Mouse (Mus musculus) MEL (cell line): ENCODE measurements around the gene Morn3. TPM values are rescaled to one million over a fixed set of nuclear protein-coding genes. Genes with fewer than 3 reads are reported as not detected.

Experiments used
- DNase-seq: peaks from one replicate; pipeline ENCODE4 v3.0.0; 2011; ENCODE audit warnings: low read depth, low spot score
- H3K27ac ChIP-seq: 2 replicates; pipeline ENCODE4 v1.5.1; 2012; ENCODE audit warnings: low read depth, mild to moderate bottlenecking, control low read depth, low read length, moderate library complexity; ENCODE audit not compliant: control insufficient read depth
- H3K27me3 ChIP-seq, 2 experiments: fragments of 150-350 bp in 1 of 2; sonication (generic) in 1 of 2; 2 replicates each; pipeline ENCODE4 v1.6.1; 2012; ENCODE audit warnings: low read length in 2 of 2, mild to moderate bottlenecking in 2 of 2, improper control_type of control experiment in 1 of 2, moderate library complexity in 1 of 2; ENCODE audit not compliant: insufficient read depth in 2 of 2, control insufficient read depth in 1 of 2
- H3K36me3 ChIP-seq, 2 experiments: 2 replicates each; pipeline ENCODE4 v1.6.1; 2012 to 2014; ENCODE audit warnings: low read length in 2 of 2, improper control_type of control experiment in 1 of 2, inconsistent platforms in 1 of 2, mild to moderate bottlenecking in 1 of 2; ENCODE audit not compliant: insufficient read depth in 2 of 2, control insufficient read depth in 1 of 2
- H3K4me1 ChIP-seq, 2 experiments: fragments of 150-350 bp in 1 of 2; sonication (generic) in 1 of 2; 2 replicates each; pipeline ENCODE4 v1.6.1; 2012; ENCODE audit warnings: low read length in 2 of 2, improper control_type of control experiment in 1 of 2, mild to moderate bottlenecking in 1 of 2; ENCODE audit not compliant: insufficient read depth in 2 of 2, control insufficient read depth in 1 of 2
- H3K4me3 ChIP-seq, 2 experiments: fragments of 150-350 bp in 1 of 2; sonication (generic) in 1 of 2; 2 replicates each; pipeline ENCODE4 v1.5.1; 2012; ENCODE audit warnings: low read depth in 2 of 2, low read length in 2 of 2, mild to moderate bottlenecking in 2 of 2, moderate library complexity in 2 of 2, control low read depth in 1 of 2, improper control_type of control experiment in 1 of 2; ENCODE audit not compliant: control insufficient read depth in 1 of 2, insufficient read depth in 1 of 2
- H3K79me2 ChIP-seq: 2 replicates; pipeline ENCODE4 v1.6.1; 2012; ENCODE audit warnings: mild to moderate bottlenecking, low read length, moderate library complexity; ENCODE audit not compliant: control insufficient read depth, poor library complexity, insufficient read depth
- H3K9ac ChIP-seq: 2 replicates; pipeline ENCODE4 v1.6.1; 2012; ENCODE audit warnings: low read depth, mild to moderate bottlenecking, control low read depth, low read length, moderate library complexity; ENCODE audit not compliant: control insufficient read depth, poor library complexity, severe bottlenecking
- H3K9me3 ChIP-seq: fragments of 150-350 bp; sonication (generic); replicated peaks from 2 replicates; pipeline ENCODE4 v1.6.1; 2012; ENCODE audit warnings: mild to moderate bottlenecking, low read length, improper control_type of control experiment, moderate library complexity; ENCODE audit not compliant: insufficient read depth
- BHLHE40 ChIP-seq: IDR thresholded peaks from 2 replicates; pipeline ENCODE4 v1.6.1; 2012; ENCODE audit warnings: low read depth, mild to moderate bottlenecking, inconsistent platforms, low read length, improper control_type of control experiment, borderline replicate concordance
- CTCF ChIP-seq, 3 experiments: IDR thresholded peaks in 2 of 3; conservative IDR thresholded peaks in 1 of 3; 2 replicates each; pipeline ENCODE4 v1.5.1; 2011 to 2012; ENCODE audit warnings: low read length in 3 of 3, low read depth in 2 of 3, mild to moderate bottlenecking in 2 of 3, improper control_type of control experiment in 1 of 3, inconsistent platforms in 1 of 3, mixed read lengths in 1 of 3, moderate library complexity in 1 of 3; ENCODE audit not compliant: control insufficient read depth in 1 of 3, insufficient read depth in 1 of 3, poor library complexity in 1 of 3, severe bottlenecking in 1 of 3
- E2F4 ChIP-seq: IDR thresholded peaks from 2 replicates; pipeline ENCODE4 v1.6.1; 2011; ENCODE audit warnings: low read depth, low read length, improper control_type of control experiment, borderline replicate concordance
- ETS1 ChIP-seq: IDR thresholded peaks from 2 replicates; pipeline ENCODE4 v1.6.1; 2012; ENCODE audit warnings: low read depth, mild to moderate bottlenecking, inconsistent platforms, low read length, improper control_type of control experiment, moderate library complexity
- GABPA ChIP-seq: IDR thresholded peaks from 2 replicates; pipeline ENCODE4 v1.6.1; 2012; ENCODE audit warnings: low read depth, mild to moderate bottlenecking, inconsistent platforms, low read length, improper control_type of control experiment, moderate library complexity
- GATA1 ChIP-seq: IDR thresholded peaks from 2 replicates; pipeline ENCODE4 v1.6.1; 2011; ENCODE audit warnings: low read depth, low read length, improper control_type of control experiment
- KAT2A ChIP-seq: conservative IDR thresholded peaks from 2 replicates; pipeline ENCODE4 v1.6.1; 2012; ENCODE audit warnings: low read depth, low read length, improper control_type of control experiment, inconsistent platforms
- MAFK ChIP-seq: IDR thresholded peaks from 2 replicates; pipeline ENCODE4 v1.6.1; 2011; ENCODE audit warnings: low read depth, mild to moderate bottlenecking, low read length, improper control_type of control experiment, borderline replicate concordance
- MAX ChIP-seq: IDR thresholded peaks from 2 replicates; pipeline ENCODE4 v1.6.1; 2011; ENCODE audit warnings: low read length, improper control_type of control experiment
- MAZ ChIP-seq: IDR thresholded peaks from 2 replicates; pipeline ENCODE4 v1.6.1; 2012; ENCODE audit warnings: low read depth, mild to moderate bottlenecking, inconsistent platforms, low read length, improper control_type of control experiment
- MEF2A ChIP-seq: IDR thresholded peaks from 2 replicates; pipeline ENCODE4 v1.6.1; 2014; ENCODE audit warnings: low read depth, mild to moderate bottlenecking, inconsistent platforms, low read length, improper control_type of control experiment; ENCODE audit not compliant: poor library complexity, insufficient replicate concordance, severe bottlenecking; ENCODE audit errors: extremely low read depth
- MYC ChIP-seq: IDR thresholded peaks from 2 replicates; pipeline ENCODE4 v1.6.1; 2011; ENCODE audit warnings: low read depth, mild to moderate bottlenecking, low read length, improper control_type of control experiment, moderate library complexity
- NELFE ChIP-seq: IDR thresholded peaks from 2 replicates; pipeline ENCODE4 v1.6.1; 2011; ENCODE audit warnings: low read depth, low read length, improper control_type of control experiment
- NRF1 ChIP-seq: IDR thresholded peaks from 2 replicates; pipeline ENCODE4 v1.6.1; 2014; ENCODE audit warnings: low read depth, mild to moderate bottlenecking, inconsistent platforms, low read length, improper control_type of control experiment, moderate library complexity; ENCODE audit not compliant: poor library complexity, insufficient read depth, severe bottlenecking
- POLR2A ChIP-seq, 2 experiments: IDR thresholded peaks; 2 replicates each; pipeline ENCODE4 v1.6.1; 2011 to 2012; ENCODE audit warnings: low read length in 2 of 2, mild to moderate bottlenecking in 2 of 2, control low read depth in 1 of 2, improper control_type of control experiment in 1 of 2, low read depth in 1 of 2, moderate library complexity in 1 of 2; ENCODE audit not compliant: control insufficient read depth in 1 of 2, insufficient read depth in 1 of 2, poor library complexity in 1 of 2
- RCOR1 ChIP-seq: IDR thresholded peaks from 2 replicates; pipeline ENCODE4 v1.6.1; 2012; ENCODE audit warnings: low read depth, mild to moderate bottlenecking, inconsistent platforms, low read length, improper control_type of control experiment
- SMC3 ChIP-seq: IDR thresholded peaks from 2 replicates; pipeline ENCODE4 v1.6.1; 2011; ENCODE audit warnings: low read depth, low read length, improper control_type of control experiment
- TBP ChIP-seq: IDR thresholded peaks from 2 replicates; pipeline ENCODE4 v1.8.0; 2011; ENCODE audit warnings: low read depth, low read length, improper control_type of control experiment
- UBTF ChIP-seq: IDR thresholded peaks from 2 replicates; pipeline ENCODE4 v1.6.1; 2012; ENCODE audit warnings: low read depth, mild to moderate bottlenecking, inconsistent platforms, low read length, improper control_type of control experiment, moderate library complexity, borderline replicate concordance; ENCODE audit not compliant: insufficient read depth
- ZC3H11A ChIP-seq: IDR thresholded peaks from 2 replicates; pipeline ENCODE4 v1.6.1; 2012; ENCODE audit warnings: low read depth, mild to moderate bottlenecking, inconsistent platforms, low read length, improper control_type of control experiment
- ZKSCAN1 ChIP-seq: IDR thresholded peaks from 2 replicates; pipeline ENCODE4 v1.6.1; 2012; ENCODE audit warnings: low read depth, mild to moderate bottlenecking, inconsistent platforms, low read length, improper control_type of control experiment, moderate library complexity
- ZNF384 ChIP-seq: IDR thresholded peaks from 2 replicates; pipeline ENCODE4 v1.6.1; 2012; ENCODE audit warnings: low read depth, mild to moderate bottlenecking, inconsistent platforms, low read length, improper control_type of control experiment
- polyA plus RNA-seq, 2 experiments: library from polyadenylated mRNA; stranded (reverse) in 1 of 2; unstranded in 1 of 2; fragments of >175 nt in 1 of 2; fragments of >200 nt in 1 of 2; gene quantifications; 2 replicates each; pipeline versions ENCODE4 v1.2.1 to v1.2.4; 2012; ENCODE audit warnings: low replicate concordance in 2 of 2, low read depth in 1 of 2; ENCODE audit not compliant: insufficient read length in 2 of 2, insufficient read depth in 1 of 2, missing spikeins in 1 of 2
- total RNA-seq: library from RNA; depleted of rRNA; stranded (reverse); fragments of 300-350 nt; gene quantifications from 2 replicates; pipeline ENCODE4 v1.2.3, GENCODE M21; 2012

Gene Morn3
- total and polyA plus RNA-seq, 3 experiments, result not detected

- H3K27ac ChIP-seq, result peak overlapping the region; percentile 27; the same call in 1 of the 2 replicates
- peaks cover 0 to 5% of the 10 kb centered on the region in 2 experiments; a peak in 2 of 4 replicates for H3K36me3 ChIP-seq
- peak; percentile 69 for DNase-seq
- H3K9ac ChIP-seq, result peak overlapping the region; percentile 83
- H3K9me3 ChIP-seq, result no peaks in the 10 kb centered on the region
- peak overlapping the region; percentile 79 to 89 for H3K4me3 ChIP-seq
- peaks cover 2% of the 10 kb centered on the region; the same call in 1 of the 2 replicates for H3K79me2 ChIP-seq
- no peaks in the 10 kb centered on the region for H3K27me3 ChIP-seq
- TF ChIP-seq MEF2A (no peak), ZKSCAN1 (no peak), TBP (no peak), UBTF (peak; percentile 63; the same call in 1 of the 2 replicates), KAT2A (no peak), NRF1 (0 out of 2 replicates have a peak, but pooled peaks have one; percentile 18), SMC3 (no peak), RCOR1 (no peak), GABPA (no peak), CTCF (IDR thresholded peaks at IDR 0.05 in 2 of 3, conservative IDR thresholded peaks at IDR 0.05 in 1 of 3; ENCODE audit: control insufficient read depth in 1 of 3, insufficient read depth in 1 of 3, low read depth in 2 of 3, low read length in 3 of 3, poor library complexity in 1 of 3, severe bottlenecking in 1 of 3) (no peak), GATA1 (no peak), MAZ (0 out of 2 replicates have a peak, but pooled peaks have one; percentile 9), ZNF384 (no peak), BHLHE40 (no peak), ETS1 (no peak), MYC (no peak), NELFE (0 out of 2 replicates have a peak, but pooled peaks have one; percentile 20), POLR2A (IDR thresholded peaks at IDR 0.05; ENCODE audit: control insufficient read depth in 1 of 2, insufficient read depth in 1 of 2, low read depth in 1 of 2, low read length in 2 of 2, poor library complexity in 1 of 2) (0 out of 4 replicates have a peak, but pooled peaks of 1 of the 2 experiments have one; percentile 24), E2F4 (no peak), MAX (no peak), ZC3H11A (no peak), MAFK (no peak)
- H3K4me1 ChIP-seq, result peaks cover 5 to 11% of the 10 kb centered on the region in 2 experiments; a peak in 3 of 4 replicates
Observed at GRCm38 (mm10) chr5:122988021-122988751, 58.6 kb downstream of the Morn3 start.
